8 mouse cellular contexts compared by ENCODE assay signal in the genomic region with DNA sequence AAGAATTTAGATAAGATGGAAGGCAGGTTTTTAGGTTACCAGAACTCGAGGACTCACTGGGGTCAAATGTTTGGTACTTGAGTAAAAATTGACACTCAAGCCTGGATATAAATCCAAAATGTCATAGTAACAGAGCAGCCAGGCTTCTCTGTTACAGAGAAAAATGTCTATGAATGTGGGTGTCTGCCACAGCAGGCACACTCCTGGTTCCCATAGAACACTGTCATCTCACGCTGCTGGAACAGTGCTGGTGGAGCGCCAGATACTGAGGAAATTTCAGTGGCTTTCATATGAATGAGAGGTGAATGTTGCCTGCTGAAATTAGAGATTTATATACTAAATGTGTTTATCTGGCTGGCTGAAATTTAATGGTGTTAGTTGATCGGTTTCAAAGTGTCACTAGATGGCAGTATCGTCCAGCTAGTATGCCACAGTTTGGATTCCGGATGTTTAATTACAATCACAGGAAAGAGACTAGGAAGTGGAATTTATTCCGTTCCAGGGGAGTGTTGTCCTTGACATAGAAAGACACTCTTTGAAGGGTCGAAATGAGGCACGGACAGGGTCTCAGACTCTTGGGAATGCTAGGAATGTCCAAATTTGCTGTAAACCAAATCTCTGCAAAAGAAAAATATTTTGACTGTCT.
A peak's percentile ranks its signal among the peaks of the same experiment; 100 is the strongest.
DNase-seq lines count a peak whose midpoint lies in the region; ATAC-seq lines count a peak whose summit lies in the region.

No protein-coding gene starts in this region.

- peak; percentile 10 for DNase-seq in hindbrain, embryonic 10.5 days (ENCODE audit: low spot score)
- peak; percentile 7 for DNase-seq in c-Kit-positive CD71-positive TER-119-negative erythroid progenitor cells, embryonic 14.5 days (ENCODE audit: low read depth)
- peak; percentile 8 to 17 for DNase-seq in frontal cortex, postnatal 10 days (ENCODE audit: low spot score in 2 of 2)
- DNase-seq in layer of hippocampus, postnatal 10 days (ENCODE audit: low spot score in 2 of 2): peak; percentile 27 to 33
- peak; percentile 23 for DNase-seq in retina, adult 2 months (ENCODE audit: low read depth, low spot score)
- DNase-seq in thymus, postnatal 10 days (ENCODE audit: low spot score in 2 of 2): no peak
- DNase-seq in gastrocnemius, adult 18-20 months (ENCODE audit: low spot score): no peak

- H3K4me1 ChIP-seq in hindbrain, embryonic 10.5 days (replicated peaks): no peaks in the 10 kb centered on the region
- no peaks in the 10 kb centered on the region for H3K4me1 ChIP-seq in hindbrain, embryonic 12.5 days

- H3K36me3 ChIP-seq in hindbrain, embryonic 10.5 days: no peaks in the 10 kb centered on the region
- H3K36me3 ChIP-seq in hindbrain, embryonic 12.5 days: no peaks in the 10 kb centered on the region

- no peak overlapping the region for H3K9ac ChIP-seq in hindbrain, embryonic 12.5 days

- 43% methylated on average over 9 of the region's 9 CpGs for WGBS in hindbrain, embryonic 10.5 days
- WGBS in hindbrain, embryonic 12.5 days: 47% methylated on average over 9 of the region's 9 CpGs

- H3K9me3 ChIP-seq in hindbrain, embryonic 10.5 days: peaks cover 19% of the 10 kb centered on the region
- peaks cover 11% of the 10 kb centered on the region for H3K9me3 ChIP-seq in hindbrain, embryonic 12.5 days (replicated peaks)

- no peak overlapping the region for H3K4me3 ChIP-seq in hindbrain, embryonic 10.5 days
- H3K4me3 ChIP-seq in hindbrain, embryonic 12.5 days: no peak overlapping the region

- H3K27me3 ChIP-seq in hindbrain, embryonic 10.5 days (ENCODE audit: insufficient read depth, poor library complexity, severe bottlenecking): no peaks in the 10 kb centered on the region
- no peaks in the 10 kb centered on the region for H3K27me3 ChIP-seq in hindbrain, embryonic 12.5 days

- ATAC-seq in hindbrain, embryonic 12.5 days (ENCODE audit: low FRiP score): no peak

- no peak overlapping the region for H3K4me2 ChIP-seq in hindbrain, embryonic 12.5 days (replicated peaks)

- no peak overlapping the region for H3K27ac ChIP-seq in hindbrain, embryonic 10.5 days
- H3K27ac ChIP-seq in hindbrain, embryonic 12.5 days: no peak overlapping the region

Comparison
In these comparisons a context has a peak if more than half of its experiments do, and no peak if none do; other contexts are left out.
1. DNase-seq: peak in hindbrain, embryonic 10.5 days (single experiment), c-Kit-positive CD71-positive TER-119-negative erythroid progenitor cells, embryonic 14.5 days (single experiment), frontal cortex, postnatal 10 days (2 of 2), layer of hippocampus, postnatal 10 days (2 of 2) and retina, adult 2 months (single experiment); none in thymus, postnatal 10 days (0 of 2) and gastrocnemius, adult 18-20 months (single experiment).